Mouse (Mus musculus) lung, adult 10 weeks (tissue): ENCODE results near the gene Tstd2. TPM values are rescaled to one million over a fixed set of nuclear protein-coding genes. Genes with fewer than 3 reads are reported as not detected.

ENCODE experiments used
- polyA plus RNA-seq: library from polyadenylated mRNA; stranded (reverse); fragments of 350-450 nt; fragmentation: Illumina TruSeq; extraction: RNeasy Lipid Tissue Mini Kit (QIAGEN cat#74804); gene quantifications from one replicate; pipeline ENCODE4 v1.2.3, GENCODE M21; 2014; ENCODE audit warnings: low read depth, low replicate concordance; ENCODE audit not compliant: insufficient read depth

The Tstd2 gene
- polyA plus RNA-seq, result 7.8 TPM

DNA sequence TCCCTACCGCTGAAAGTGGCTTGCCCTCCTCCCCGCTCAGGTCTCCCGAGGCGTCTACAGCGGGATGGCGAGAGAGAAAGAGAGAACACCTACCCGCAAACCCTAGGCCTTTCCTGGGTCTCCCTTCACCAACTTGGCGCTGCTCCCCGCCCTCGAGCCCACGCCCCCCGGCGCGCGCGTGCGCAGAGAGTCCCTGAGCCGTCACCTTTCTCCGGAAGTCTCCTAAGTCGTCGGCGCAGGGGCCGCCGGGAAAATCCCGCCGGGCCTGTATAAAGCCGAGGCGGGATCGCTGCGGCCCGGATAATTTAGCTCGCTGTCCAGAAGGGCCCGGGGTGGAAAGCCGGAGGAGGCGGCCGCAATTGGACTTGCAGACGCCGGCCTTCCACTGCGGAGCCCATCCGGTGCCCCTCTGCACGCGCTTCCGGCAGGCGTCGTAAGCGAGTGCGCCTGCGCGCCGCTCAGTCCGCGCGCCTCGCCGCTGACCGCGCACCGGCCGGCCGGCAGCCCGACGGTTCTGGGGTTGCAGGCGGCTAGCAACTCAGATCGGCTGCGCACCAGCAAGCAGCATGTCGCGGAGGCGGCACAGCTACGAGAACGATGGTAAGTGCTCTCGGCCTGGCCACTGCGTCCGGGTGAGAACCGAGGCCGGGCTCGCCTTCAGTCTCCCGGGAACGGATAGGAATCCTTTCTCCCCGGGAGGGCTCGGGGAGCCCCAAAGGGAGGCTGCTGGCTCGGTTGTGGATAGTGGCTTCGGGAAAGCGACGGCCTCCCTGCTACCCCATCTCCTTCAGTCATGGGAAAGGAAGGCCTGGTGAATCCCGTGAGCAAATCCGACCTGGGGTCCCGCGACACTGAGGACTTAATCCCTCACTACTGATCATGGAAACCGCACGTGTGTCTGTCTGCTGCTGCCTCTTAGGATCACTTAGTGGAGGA, at the start of gene Tstd2, which contains the start of gene Ncbp1:
Tstd2 (minus strand) TSS at position 408 of the 936 bp plus-strand sequence.
Ncbp1 (plus strand) TSS at position 327 of the 936 bp plus-strand sequence.

Other genes with a start within 250 kb of the Tstd2 start
- 2.1 TPM for gene Ccdc180, start 248.4 kb downstream of the Tstd2 start, polyA plus RNA-seq
- 31.2 TPM for gene Tdrd7, start 173.4 kb downstream of the Tstd2 start, polyA plus RNA-seq
- gene Tmod1, start 99.8 kb downstream of the Tstd2 start, polyA plus RNA-seq, result 21.7 TPM
- 18.5 TPM for gene Ncbp1, start 81 bp downstream of the Tstd2 start, polyA plus RNA-seq
- gene Xpa, start 57.6 kb upstream of the Tstd2 start, polyA plus RNA-seq, result 16.1 TPM
- not detected for gene Foxe1, start 204.9 kb upstream of the Tstd2 start, polyA plus RNA-seq